Mouse (Mus musculus): ENCODE data around the gene Unc5c. TPM values are rescaled to one million over a fixed set of nuclear protein-coding genes. Genes with fewer than 3 reads are reported as not detected.

Unc5c gene
- polyA plus RNA-seq, 1 experiment: 9.4 TPM

GRCm38 (mm10) chr3:141501845-141502505, 37.0 kb downstream of the Unc5c start:
- H3K27ac ChIP-seq (ENCODE audit: insufficient read depth, low read length): no peak overlapping the region
- TF ChIP-seq POLR2A (IDR thresholded peaks at IDR 0.05; ENCODE audit: extremely low read depth, insufficient read depth, low read length): no peak
- no peaks in the 10 kb centered on the region for H3K4me1 ChIP-seq (ENCODE audit: control insufficient read depth, insufficient read depth, low read length)
- no peak overlapping the region for H3K4me3 ChIP-seq (ENCODE audit: insufficient read depth, low read length)

GRCm38 (mm10) chr3:141503331-141503730, 38.3 kb downstream of the Unc5c start:
- TF ChIP-seq CTCF (IDR thresholded peaks at IDR 0.05; ENCODE audit: extremely low read depth, insufficient read depth, low read length): no peak
- no peak for TF ChIP-seq POLR2A (IDR thresholded peaks at IDR 0.05; ENCODE audit: extremely low read depth, insufficient read depth, low read length)

GRCm38 (mm10) chr3:141509772-141510171, 44.8 kb downstream of the Unc5c start:
- Histone ChIP-seq H3K4me1 (ENCODE audit: control insufficient read depth, insufficient read depth, low read length) (no peaks in the 10 kb centered on the region), H3K27ac (ENCODE audit: insufficient read depth, low read length) (no peak overlapping the region), H3K4me3 (ENCODE audit: insufficient read depth, low read length) (no peak overlapping the region)
- TF ChIP-seq POLR2A (IDR thresholded peaks at IDR 0.05; ENCODE audit: extremely low read depth, insufficient read depth, low read length) (no peak), CTCF (IDR thresholded peaks at IDR 0.05; ENCODE audit: extremely low read depth, insufficient read depth, low read length) (no peak)

More at GRCm38 (mm10) chr3:141503331-141503730, 38.3 kb downstream of the Unc5c start:
- no peak overlapping the region for H3K27ac ChIP-seq (ENCODE audit: insufficient read depth, low read length)
- no peaks in the 10 kb centered on the region for H3K4me1 ChIP-seq (ENCODE audit: control insufficient read depth, insufficient read depth, low read length)
- H3K4me3 ChIP-seq (ENCODE audit: insufficient read depth, low read length): no peak overlapping the region

- H3K4me1 ChIP-seq (ENCODE audit: control insufficient read depth, insufficient read depth, low read length): no peaks in the 10 kb centered on the region
- no peak for TF ChIP-seq POLR2A (IDR thresholded peaks at IDR 0.05; ENCODE audit: extremely low read depth, insufficient read depth, low read length)
- H3K27ac ChIP-seq (ENCODE audit: insufficient read depth, low read length): no peak overlapping the region
- H3K4me3 ChIP-seq (ENCODE audit: insufficient read depth, low read length): no peak overlapping the region
Measured at GRCm38 (mm10) chr3:141511253-141512038, 46.4 kb downstream of the Unc5c start.

GRCm38 (mm10) chr3:141528751-141529150, 63.7 kb downstream of the Unc5c start:
- TF ChIP-seq POLR2A (IDR thresholded peaks at IDR 0.05; ENCODE audit: extremely low read depth, insufficient read depth, low read length) (no peak), CTCF (IDR thresholded peaks at IDR 0.05; ENCODE audit: extremely low read depth, insufficient read depth, low read length) (no peak)
- H3K4me3 ChIP-seq (ENCODE audit: insufficient read depth, low read length): no peak overlapping the region
- no peak overlapping the region for H3K27ac ChIP-seq (ENCODE audit: insufficient read depth, low read length)
- H3K4me1 ChIP-seq (ENCODE audit: control insufficient read depth, insufficient read depth, low read length): no peaks in the 10 kb centered on the region

GRCm38 (mm10) chr3:141529599-141529998, 64.6 kb downstream of the Unc5c start:
- Histone ChIP-seq H3K27ac (ENCODE audit: insufficient read depth, low read length) (no peak overlapping the region), H3K4me3 (ENCODE audit: insufficient read depth, low read length) (no peak overlapping the region), H3K4me1 (ENCODE audit: control insufficient read depth, insufficient read depth, low read length) (no peaks in the 10 kb centered on the region)
- TF ChIP-seq POLR2A (IDR thresholded peaks at IDR 0.05; ENCODE audit: extremely low read depth, insufficient read depth, low read length): no peak
- no peak for TF ChIP-seq CTCF (IDR thresholded peaks at IDR 0.05; ENCODE audit: extremely low read depth, insufficient read depth, low read length)

GRCm38 (mm10) chr3:141533861-141534260, 68.8 kb downstream of the Unc5c start:
- no peaks in the 10 kb centered on the region for H3K4me1 ChIP-seq (ENCODE audit: control insufficient read depth, insufficient read depth, low read length)
- TF ChIP-seq POLR2A (IDR thresholded peaks at IDR 0.05; ENCODE audit: extremely low read depth, insufficient read depth, low read length) (no peak), CTCF (IDR thresholded peaks at IDR 0.05; ENCODE audit: extremely low read depth, insufficient read depth, low read length) (no peak)
- no peak overlapping the region for H3K4me3 ChIP-seq (ENCODE audit: insufficient read depth, low read length)
- no peak overlapping the region for H3K27ac ChIP-seq (ENCODE audit: insufficient read depth, low read length)

GRCm38 (mm10) chr3:141536857-141537256, 71.8 kb downstream of the Unc5c start:
- Histone ChIP-seq H3K4me3 (ENCODE audit: insufficient read depth, low read length) (no peak overlapping the region), H3K4me1 (ENCODE audit: control insufficient read depth, insufficient read depth, low read length) (no peaks in the 10 kb centered on the region)
- TF ChIP-seq CTCF (IDR thresholded peaks at IDR 0.05; ENCODE audit: extremely low read depth, insufficient read depth, low read length) (no peak), POLR2A (IDR thresholded peaks at IDR 0.05; ENCODE audit: extremely low read depth, insufficient read depth, low read length) (no peak)

GRCm38 (mm10) chr3:141538120-141538519, 73.1 kb downstream of the Unc5c start:
- TF ChIP-seq CTCF (IDR thresholded peaks at IDR 0.05; ENCODE audit: extremely low read depth, insufficient read depth, low read length): no peak
- Histone ChIP-seq H3K27ac (ENCODE audit: insufficient read depth, low read length) (no peak overlapping the region), H3K4me1 (ENCODE audit: control insufficient read depth, insufficient read depth, low read length) (no peaks in the 10 kb centered on the region), H3K4me3 (ENCODE audit: insufficient read depth, low read length) (no peak overlapping the region)

More at GRCm38 (mm10) chr3:141536857-141537256, 71.8 kb downstream of the Unc5c start:
- H3K27ac ChIP-seq (ENCODE audit: insufficient read depth, low read length): no peak overlapping the region

- no peak overlapping the region for H3K4me3 ChIP-seq (ENCODE audit: insufficient read depth, low read length)
- TF ChIP-seq POLR2A (IDR thresholded peaks at IDR 0.05; ENCODE audit: extremely low read depth, insufficient read depth, low read length) (no peak), CTCF (IDR thresholded peaks at IDR 0.05; ENCODE audit: extremely low read depth, insufficient read depth, low read length) (no peak)
- H3K4me1 ChIP-seq (ENCODE audit: control insufficient read depth, insufficient read depth, low read length): no peaks in the 10 kb centered on the region
- no peak overlapping the region for H3K27ac ChIP-seq (ENCODE audit: insufficient read depth, low read length)
Measured at GRCm38 (mm10) chr3:141540749-141541148, 75.7 kb downstream of the Unc5c start.

Data from cortical plate, adult 2 months (tissue).